Mouse (Mus musculus): Measurements from ENCODE around the gene Rps3.

The Rps3 gene

GRCm38 (mm10) chr7:99475562-99475911 is 8.0 kb downstream of the Rps3 start:
- peak; percentile 38 for DNase-seq (ENCODE audit: low spot score)

GRCm38 (mm10) chr7:99474836-99475561 is 8.5 kb downstream of the Rps3 start:
- peak; percentile 56 for DNase-seq (ENCODE audit: low spot score)

GRCm38 (mm10) chr7:99473638-99474407 is 9.7 kb downstream of the Rps3 start:
- DNase-seq (ENCODE audit: low spot score) = peak; percentile 80

GRCm38 (mm10) chr7:99471578-99471977 is 12.0 kb downstream of the Rps3 start:
- DNase-seq (ENCODE audit: low spot score) = no peak

GRCm38 (mm10) chr7:99469680-99470405 is 13.7 kb downstream of the Rps3 start:
- no peak for DNase-seq (ENCODE audit: low spot score)

GRCm38 (mm10) chr7:99468283-99469132 is 15.0 kb downstream of the Rps3 start:
- DNase-seq (ENCODE audit: low spot score) = no peak

GRCm38 (mm10) chr7:99467916-99468282 is 15.6 kb downstream of the Rps3 start:
- no peak for DNase-seq (ENCODE audit: low spot score)

- no peak for DNase-seq (ENCODE audit: low spot score)
Measured at GRCm38 (mm10) chr7:99465811-99466210, 17.7 kb downstream of the Rps3 start, which contains the start of gene Klhl35. Gene Klhl35, plus strand, starts transcription at chr7:99466004.

GRCm38 (mm10) chr7:99463120-99463519 is 20.4 kb downstream of the Rps3 start:
- no peak for DNase-seq (ENCODE audit: low spot score)

- DNase-seq (ENCODE audit: low spot score) = no peak
Measured at GRCm38 (mm10) chr7:99459888-99460652, 23.5 kb downstream of the Rps3 start.

- DNase-seq (ENCODE audit: low spot score) = no peak
Measured at GRCm38 (mm10) chr7:99458849-99459248, 24.7 kb downstream of the Rps3 start.

GRCm38 (mm10) chr7:99454044-99454443 is 29.5 kb downstream of the Rps3 start:
- no peak for DNase-seq (ENCODE audit: low spot score)

- DNase-seq (ENCODE audit: low spot score) = no peak
Measured at GRCm38 (mm10) chr7:99452859-99453258, 30.7 kb downstream of the Rps3 start.

- peak; percentile 84 for DNase-seq (ENCODE audit: low spot score)
Measured at GRCm38 (mm10) chr7:99450703-99451102, 32.8 kb downstream of the Rps3 start.

- DNase-seq (ENCODE audit: low spot score) = no peak
Measured at GRCm38 (mm10) chr7:99449751-99450150, 33.8 kb downstream of the Rps3 start.

GRCm38 (mm10) chr7:99449063-99449462 is 34.5 kb downstream of the Rps3 start:
- DNase-seq (ENCODE audit: low spot score) = no peak

- DNase-seq (ENCODE audit: low spot score) = no peak
Measured at GRCm38 (mm10) chr7:99448619-99449018, 34.9 kb downstream of the Rps3 start.

- DNase-seq (ENCODE audit: low spot score) = no peak
Measured at GRCm38 (mm10) chr7:99447323-99447722, 36.2 kb downstream of the Rps3 start.

- no peak for DNase-seq (ENCODE audit: low spot score)
Measured at GRCm38 (mm10) chr7:99445833-99446232, 37.7 kb downstream of the Rps3 start.

- no peak for DNase-seq (ENCODE audit: low spot score)
Measured at GRCm38 (mm10) chr7:99444012-99444411, 39.5 kb downstream of the Rps3 start.

GRCm38 (mm10) chr7:99443164-99443563 is 40.4 kb downstream of the Rps3 start:
- no peak for DNase-seq (ENCODE audit: low spot score)

Measured in MN1 (cell line).